In the genomic region with DNA sequence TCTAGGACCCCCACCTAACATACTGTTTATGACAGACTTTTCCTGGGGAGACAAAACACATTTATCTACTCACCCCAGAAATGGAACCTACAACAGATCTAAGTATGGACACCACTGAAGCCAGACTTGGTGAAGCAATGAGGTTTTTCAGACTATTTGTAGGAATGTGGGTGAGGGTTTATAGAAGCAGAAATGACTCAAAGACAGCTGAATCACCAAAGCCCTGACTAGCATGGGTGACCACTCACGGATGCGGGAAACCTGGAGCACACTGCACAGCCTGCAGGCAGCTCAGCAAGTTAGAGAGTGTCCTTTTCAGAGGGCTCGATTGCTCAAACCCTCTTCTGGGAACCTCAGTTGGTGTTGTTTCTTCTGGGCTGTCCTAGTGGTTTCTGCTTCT, we compare ENCODE assay signal across 21 mouse cellular contexts.
DNase-seq lines count a peak whose midpoint lies in the region; ATAC-seq lines count a peak whose summit lies in the region.
"Had no signal": no experiment of that assay in that cellular context is flagged by ENCODE, and none has a peak within 500 bp of the region (broad histone marks: within the 10 kb centered on the region; RNA-seq: fewer than 3 reads in every experiment).

No protein-coding gene starts in this region.

- ATAC-seq in frontal cortex, adult (ENCODE audit: low TSS enrichment): peak; percentile 75
- ATAC-seq: activated CD4-positive, CD25-positive, alpha-beta regulatory T cell, adult 4 months; CD4-positive, CD25-positive, alpha-beta regulatory T cell, adult 4 months; forebrain, embryonic 14.5 days; forebrain, embryonic 16.5 days; Patski had no signal

- no peak for DNase-seq in frontal cortex, postnatal 14 days (ENCODE audit: low spot score in 2 of 2)
- peak; percentile 20 for DNase-seq in right cerebral cortex, adult 18-20 months
- DNase-seq in right cerebral cortex, postnatal 25 days: no peak
- DNase-seq in brain, adult 2 months (ENCODE audit: low read depth, low spot score): peak; percentile 64
- DNase-seq: adrenal gland, adult 8-10 months; adrenal gland, postnatal 14 days; adrenal gland, postnatal 36 days; B cell, adult 2 months; cerebellum, adult 11 months; cerebellum, adult 18-20 months; cerebellum, adult 8-10 months; cerebellum, adult 9-11 months; cerebellum, postnatal 14 days; cerebellum, postnatal 36 days; embryo, embryonic 11 days had no signal

Comparison
In these comparisons a context has a peak if more than half of its experiments do, and no peak if none do; other contexts are left out.
1. DNase-seq: peak in right cerebral cortex, adult 18-20 months (single experiment) and brain, adult 2 months (single experiment); none in frontal cortex, postnatal 14 days (0 of 2) and right cerebral cortex, postnatal 25 days (single experiment).